Mouse (Mus musculus) heart, embryonic 14.5 days (tissue): ENCODE results near the gene Foxk1. TPM values are rescaled to one million over a fixed set of nuclear protein-coding genes. Genes with fewer than 3 reads are reported as not detected.

Experiments
- ATAC-seq: fragments of 200-750 bp; cut with Nextera tagmentation; 2 replicates; pipeline ENCODE4 v1.8.0; 2017; ENCODE audit warnings: low read depth, moderate TSS enrichment; ENCODE audit not compliant: insufficient number of reproducible peaks, insufficient read depth, low FRiP score
- H3K27ac ChIP-seq, 2 experiments: fragments of 200-500 bp in 1 of 2; fragments of 300-500 bp in 1 of 2; sonication (generic) in 1 of 2; replicated peaks in 1 of 2; 2 replicates each; pipeline ENCODE4 v1.5.1; 2012 to 2014; ENCODE audit warnings: low read depth in 2 of 2, low read length in 2 of 2, control low read depth in 1 of 2, mild to moderate bottlenecking in 1 of 2, mixed read lengths in 1 of 2; ENCODE audit not compliant: control insufficient read depth in 1 of 2, insufficient read depth in 1 of 2
- H3K27me3 ChIP-seq: fragments of 300-500 bp; sonication (generic); 2 replicates; pipeline ENCODE4 v1.6.1; 2014; ENCODE audit warnings: mild to moderate bottlenecking, low read length, control low read depth; ENCODE audit not compliant: control insufficient read depth, insufficient read depth
- H3K36me3 ChIP-seq: fragments of 300-500 bp; sonication (generic); 2 replicates; pipeline ENCODE4 v1.6.1; 2014; ENCODE audit warnings: mild to moderate bottlenecking, control low read depth, low read length, mixed read lengths; ENCODE audit not compliant: control insufficient read depth, insufficient read depth
- H3K4me1 ChIP-seq, 2 experiments: fragments of 200-500 bp in 1 of 2; fragments of 300-500 bp in 1 of 2; sonication (generic) in 1 of 2; 2 replicates each; pipeline ENCODE4 v1.6.1; 2012 to 2014; ENCODE audit warnings: low read length in 2 of 2, control low read depth in 1 of 2, mixed read lengths in 1 of 2; ENCODE audit not compliant: control insufficient read depth in 2 of 2, insufficient read depth in 2 of 2
- H3K4me2 ChIP-seq: fragments of 300-500 bp; sonication (generic); 2 replicates; pipeline ENCODE4 v1.6.1; 2014; ENCODE audit warnings: mild to moderate bottlenecking, low read length
- H3K4me3 ChIP-seq, 2 experiments: fragments of 200-500 bp in 1 of 2; fragments of 300-500 bp in 1 of 2; sonication (generic) in 1 of 2; 2 replicates each; pipeline ENCODE4 v1.5.1; 2012 to 2014; ENCODE audit warnings: low read length in 2 of 2, mild to moderate bottlenecking in 2 of 2, control low read depth in 1 of 2, low read depth in 1 of 2, moderate library complexity in 1 of 2; ENCODE audit not compliant: control insufficient read depth in 1 of 2, insufficient read depth in 1 of 2
- H3K9ac ChIP-seq: fragments of 300-500 bp; sonication (generic); 2 replicates; pipeline ENCODE4 v1.6.1; 2014; ENCODE audit warnings: mild to moderate bottlenecking, low read length
- H3K9me3 ChIP-seq: fragments of 300-500 bp; sonication (generic); 2 replicates; pipeline ENCODE4 v1.6.1; 2016; ENCODE audit warnings: low read length, control low read depth; ENCODE audit not compliant: control insufficient read depth
- WGBS: fragments of 180-500 bp; shearing (Covaris S2); extraction: QIAGEN DNeasy Blood & Tissue Kit; methylation state at CpG from one replicate; pipeline ENCODE4 v1.1.7; 2014; 5-methylcytosine and 5-hydroxymethylcytosine counted together
- polyA plus RNA-seq: library from polyadenylated mRNA; unstranded; fragments of >200 nt; fragmentation: Nextera tagmentation; extraction: Ambion mirVana; gene quantifications from 2 replicates; pipeline ENCODE4 v1.2.1, GENCODE M21; 2014

The Foxk1 gene
- polyA plus RNA-seq, 1 experiment from 2014 or later = 5.3 TPM

DNA sequence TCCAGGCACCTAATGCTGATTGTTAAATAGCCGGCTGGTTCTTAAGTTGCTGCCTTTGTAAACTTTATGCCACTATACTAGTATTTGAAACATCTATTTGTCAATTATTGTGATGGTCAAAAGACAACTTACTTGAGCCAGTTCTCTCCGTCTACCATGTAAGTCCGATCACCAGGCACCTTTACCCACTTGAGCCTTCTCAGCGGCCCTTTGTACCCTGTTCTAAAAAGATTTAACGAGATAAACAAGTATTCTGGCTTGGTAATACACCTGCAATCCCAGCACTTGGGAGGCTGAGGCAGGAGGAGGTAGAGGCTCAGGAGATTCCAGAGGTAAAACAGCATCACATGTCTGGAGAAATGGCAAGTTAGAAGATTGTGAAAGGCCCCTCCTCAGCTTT, 33.2 kb upstream of the Foxk1 start:
- Histone ChIP-seq H3K36me3 (no peaks in the 10 kb centered on the region), H3K27ac (peak overlapping the region in 1 of 2 experiments; percentile 69; a peak in 1 of 4 replicates), H3K4me2 (peak overlapping the region; percentile 65), H3K9ac (peak overlapping the region; percentile 78), H3K4me3 (peak overlapping the region; percentile 58 to 66; a peak in 3 of 4 replicates), H3K27me3 (no peaks in the 10 kb centered on the region), H3K4me1 (peaks cover 10 to 19% of the 10 kb centered on the region in 2 experiments), H3K9me3 (no peaks in the 10 kb centered on the region)
- no peak for ATAC-seq
- WGBS = 53% methylated on average over 5 of the region's 5 CpGs

DNA sequence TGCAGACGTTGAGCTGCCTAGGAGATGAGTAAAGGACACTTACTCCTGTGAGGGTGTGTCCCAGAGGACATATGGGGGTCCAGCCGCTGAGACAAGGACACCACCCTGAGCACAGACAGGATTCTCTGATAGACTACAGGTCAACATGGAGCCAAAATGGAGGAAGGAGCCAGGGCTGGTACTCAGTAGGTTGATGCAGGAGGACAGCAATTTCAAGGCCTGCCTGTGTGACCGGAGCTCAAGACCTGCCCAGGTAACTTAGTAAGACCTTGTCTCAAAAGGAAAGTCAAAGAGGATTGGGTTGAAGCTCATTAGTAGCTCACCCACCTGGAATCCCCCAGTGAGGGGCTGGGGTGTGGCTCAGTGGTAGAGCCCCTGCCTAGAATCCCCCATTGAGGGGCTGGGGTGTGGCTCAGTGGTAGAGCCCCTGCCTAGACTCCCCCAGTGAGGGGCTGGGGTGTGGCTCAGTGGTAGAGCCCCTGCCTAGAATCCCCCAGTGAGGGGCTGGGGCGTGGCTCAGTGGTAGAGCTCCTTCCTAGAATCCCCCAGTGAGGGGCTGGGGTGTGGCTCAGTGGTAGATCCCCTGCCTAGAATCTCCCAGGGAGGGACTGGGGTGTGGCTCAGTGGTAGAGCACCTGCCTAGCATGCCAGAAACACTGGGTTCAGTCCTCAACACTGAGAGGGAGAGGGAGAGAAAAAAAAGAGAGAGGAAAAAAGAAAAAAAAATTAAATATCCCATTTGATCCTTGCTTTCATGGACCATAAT, 30.7 kb upstream of the Foxk1 start:
- no peak overlapping the region for H3K4me3 ChIP-seq
- H3K27me3 ChIP-seq = no peaks in the 10 kb centered on the region
- ATAC-seq = no peak
- H3K9me3 ChIP-seq = 0 out of 2 replicates have a peak, but pooled peaks cover 2% of the 10 kb centered on the region
- H3K4me2 ChIP-seq = no peak overlapping the region
- H3K9ac ChIP-seq = no peak overlapping the region
- H3K4me1 ChIP-seq = peaks cover 10 to 19% of the 10 kb centered on the region in 2 experiments
- no peaks in the 10 kb centered on the region for H3K36me3 ChIP-seq
- 85% methylated on average over 4 of the region's 4 CpGs for WGBS
- no peak overlapping the region for H3K27ac ChIP-seq

DNA sequence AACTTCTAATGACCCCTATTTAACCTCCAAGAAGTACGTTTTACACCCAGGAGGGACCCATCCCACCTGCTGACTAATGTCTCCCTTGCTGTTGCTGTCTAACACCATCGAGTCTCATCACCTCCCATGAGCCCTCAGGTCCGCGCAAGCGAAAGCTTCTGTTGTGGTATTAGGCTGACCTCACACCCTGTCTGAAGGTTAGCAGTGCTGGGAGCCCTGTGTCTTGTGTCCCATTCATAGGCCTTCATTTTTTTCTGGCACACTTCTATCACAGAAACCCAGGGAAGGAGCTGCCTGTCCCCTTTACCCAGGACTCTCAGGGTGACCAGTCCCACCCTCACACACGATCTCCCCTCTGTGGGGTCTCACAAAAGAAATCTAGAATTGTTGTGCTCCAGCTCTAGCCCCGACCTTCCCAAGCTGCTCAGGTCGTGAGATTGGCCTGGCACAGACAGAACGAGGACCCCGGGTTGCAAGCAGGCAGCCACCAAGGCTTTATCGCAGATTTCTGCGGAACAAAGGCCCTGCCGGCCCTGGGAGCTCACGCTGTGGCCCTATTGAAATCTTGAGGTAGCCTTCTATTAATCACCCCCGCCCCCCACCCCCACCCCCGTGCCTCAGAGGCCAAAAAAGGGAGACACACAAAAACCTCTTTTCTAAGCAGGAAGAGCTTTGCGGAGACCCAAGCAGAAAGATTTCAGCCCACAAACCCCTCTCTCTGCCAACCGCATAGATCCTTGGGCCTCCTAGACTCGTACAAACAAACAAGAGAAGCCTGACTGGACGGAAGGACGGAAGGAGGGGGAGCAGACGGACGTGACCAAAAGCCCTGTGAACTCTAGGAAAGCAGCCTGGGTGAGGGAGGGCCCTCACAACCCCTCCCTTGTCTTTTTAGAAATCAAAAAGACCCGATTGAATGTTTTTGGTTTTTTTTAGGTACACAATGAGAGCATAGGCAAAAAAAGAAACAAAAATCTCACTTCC, 29.8 kb upstream of the Foxk1 start:
- no peak for ATAC-seq
- Histone ChIP-seq H3K9ac (peak overlapping the region; percentile 63), H3K4me3 (no peak overlapping the region), H3K36me3 (no peaks in the 10 kb centered on the region), H3K27ac (peak overlapping the region; percentile 60 to 61), H3K27me3 (no peaks in the 10 kb centered on the region), H3K9me3 (0 out of 2 replicates have a peak, but pooled peaks cover 2% of the 10 kb centered on the region), H3K4me2 (peak overlapping the region; percentile 33), H3K4me1 (peaks cover 10 to 19% of the 10 kb centered on the region in 2 experiments)
- WGBS = 17% methylated on average over 24 of the region's 24 CpGs

DNA sequence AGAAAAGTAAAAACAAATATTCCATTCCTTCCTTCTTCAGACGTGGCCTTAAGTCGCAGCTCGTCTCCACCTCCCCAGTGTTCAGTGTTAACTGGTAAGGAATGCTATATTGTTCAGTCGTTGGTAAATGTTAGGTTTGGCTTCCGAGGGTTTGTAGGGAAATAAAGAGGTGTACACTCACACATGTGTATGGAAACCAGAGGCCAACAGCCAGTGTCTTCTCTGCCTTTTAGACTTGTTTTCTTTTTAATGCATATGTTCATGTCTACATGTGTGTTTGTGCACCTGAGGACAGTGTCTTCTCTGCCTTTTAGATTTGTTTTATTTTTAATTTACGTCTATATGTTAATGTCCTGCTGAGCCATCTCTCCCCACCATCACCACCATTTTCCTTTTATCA, 29.1 kb upstream of the Foxk1 start:
- no peak overlapping the region for H3K9ac ChIP-seq
- H3K9me3 ChIP-seq = 0 out of 2 replicates have a peak, but pooled peaks cover 2% of the 10 kb centered on the region
- ATAC-seq = no peak
- peaks cover 8 to 15% of the 10 kb centered on the region in 2 experiments for H3K4me1 ChIP-seq
- WGBS = 65% methylated on average over 6 of the region's 6 CpGs
- H3K4me2 ChIP-seq = no peak overlapping the region; the same call in 1 of the 2 replicates
- no peaks in the 10 kb centered on the region for H3K36me3 ChIP-seq
- H3K27me3 ChIP-seq = no peaks in the 10 kb centered on the region
- no peak overlapping the region for H3K4me3 ChIP-seq
- no peak overlapping the region for H3K27ac ChIP-seq

DNA sequence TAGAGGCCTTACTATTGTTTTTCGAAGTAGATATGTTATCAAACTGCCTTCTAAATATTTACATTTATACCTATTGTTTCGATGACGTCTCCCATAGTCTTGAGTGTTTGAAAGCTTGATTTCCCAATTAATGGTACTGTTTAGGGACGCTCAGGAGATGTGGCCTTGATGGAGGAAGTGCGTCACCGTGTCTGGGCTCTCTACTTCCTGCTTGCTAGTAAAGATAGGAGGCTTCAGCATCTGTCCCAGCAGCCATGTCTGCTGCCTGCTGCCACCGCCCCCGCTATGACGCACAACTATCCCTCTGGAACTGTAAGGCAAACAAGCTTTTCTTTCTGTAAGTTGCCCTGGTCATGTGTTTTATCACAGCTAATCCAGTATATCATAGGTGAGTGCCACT, 27.0 kb upstream of the Foxk1 start:
- Histone ChIP-seq H3K9ac (no peak overlapping the region), H3K9me3 (0 out of 2 replicates have a peak, but pooled peaks cover 2% of the 10 kb centered on the region), H3K4me3 (no peak overlapping the region), H3K4me1 (peaks cover 8% of the 10 kb centered on the region in 2 experiments), H3K27ac (no peak overlapping the region), H3K27me3 (no peaks in the 10 kb centered on the region), H3K4me2 (no peak overlapping the region), H3K36me3 (no peaks in the 10 kb centered on the region)
- no peak for ATAC-seq
- 76% methylated on average over 9 of the region's 9 CpGs for WGBS

DNA sequence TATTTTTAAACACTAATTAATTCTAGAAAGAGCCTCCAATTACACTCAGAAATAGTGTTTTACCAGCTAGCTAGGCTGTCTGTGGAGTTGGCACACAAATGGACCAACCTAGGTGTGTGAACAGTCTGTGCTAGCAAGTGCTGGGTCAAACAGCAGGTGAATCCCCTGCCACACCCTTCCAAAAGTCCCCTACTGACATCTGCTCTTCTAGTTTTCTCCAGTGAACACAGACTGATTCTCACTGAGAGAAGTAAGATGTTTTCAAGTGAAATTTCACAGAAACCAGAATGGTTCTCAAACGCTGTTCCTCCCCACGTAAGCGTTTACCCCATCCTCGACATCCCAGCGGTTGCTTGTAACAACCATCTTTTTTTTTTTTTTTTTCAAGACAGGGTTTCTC, 25.7 kb upstream of the Foxk1 start:
- 92% methylated on average over 5 of the region's 5 CpGs for WGBS
- 0 out of 2 replicates have a peak, but pooled peaks cover 2% of the 10 kb centered on the region for H3K9me3 ChIP-seq
- no peak for ATAC-seq

DNA sequence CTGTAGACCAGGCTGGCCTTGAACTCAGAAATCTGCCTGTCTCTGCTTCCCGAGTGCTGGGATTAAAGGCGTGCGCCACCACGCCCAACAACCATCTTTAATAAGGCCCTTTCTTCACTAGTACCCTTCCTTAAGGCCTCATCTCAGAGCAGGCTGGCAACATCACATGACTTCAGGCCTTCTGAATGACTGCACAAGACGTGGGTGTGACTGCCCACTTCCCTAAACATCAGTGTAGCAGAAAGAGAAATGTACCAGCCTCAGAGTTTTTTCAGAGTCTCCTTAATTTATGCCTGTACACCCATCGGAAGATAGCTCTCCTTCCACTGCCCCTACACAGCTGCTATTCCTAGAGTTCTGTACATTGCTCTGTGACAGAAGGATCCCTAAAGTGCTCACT, 25.2 kb upstream of the Foxk1 start:
- no peak for ATAC-seq
- WGBS = 88% methylated on average over 6 of the region's 6 CpGs
- H3K27ac ChIP-seq = no peak overlapping the region

More for the DNA sequence above, 25.7 kb upstream of the Foxk1 start:
- H3K27ac ChIP-seq = no peak overlapping the region
- no peaks in the 10 kb centered on the region for H3K36me3 ChIP-seq
- H3K4me3 ChIP-seq = no peak overlapping the region
- no peaks in the 10 kb centered on the region for H3K27me3 ChIP-seq
- H3K4me1 ChIP-seq = peaks cover 8% of the 10 kb centered on the region in 2 experiments
- H3K9ac ChIP-seq = no peak overlapping the region
- no peak overlapping the region for H3K4me2 ChIP-seq

More for the DNA sequence above, 25.2 kb upstream of the Foxk1 start:
- Histone ChIP-seq H3K9ac (no peak overlapping the region), H3K27me3 (no peaks in the 10 kb centered on the region), H3K4me2 (no peak overlapping the region), H3K4me1 (peaks cover 7 to 8% of the 10 kb centered on the region in 2 experiments), H3K9me3 (0 out of 2 replicates have a peak, but pooled peaks cover 2% of the 10 kb centered on the region), H3K4me3 (no peak overlapping the region), H3K36me3 (no peaks in the 10 kb centered on the region)
